Mouse (Mus musculus): ENCODE data around the gene Wdr5.

Gene Wdr5

GRCm38 (mm10) chr2:27514639-27515328, at the start of gene Wdr5:
Wdr5 (plus strand) TSS chr2:27515157.
- peak; percentile 95 for DNase-seq (ENCODE audit: low spot score)

GRCm38 (mm10) chr2:27469292-27469990, 45.5 kb upstream of the Wdr5 start:
- DNase-seq (ENCODE audit: low spot score) = no peak

- DNase-seq (ENCODE audit: low spot score) = no peak
These were observed 45.0 kb upstream of the Wdr5 start for GRCm38 (mm10) chr2:27469991-27470355.

GRCm38 (mm10) chr2:27470535-27470934, 44.4 kb upstream of the Wdr5 start:
- DNase-seq (ENCODE audit: low spot score) = no peak

- DNase-seq (ENCODE audit: low spot score) = no peak
These were observed 43.8 kb upstream of the Wdr5 start for GRCm38 (mm10) chr2:27471170-27471584.

GRCm38 (mm10) chr2:27473061-27473765, 41.7 kb upstream of the Wdr5 start:
- no peak for DNase-seq (ENCODE audit: low spot score)

- no peak for DNase-seq (ENCODE audit: low spot score)
These were observed 41.0 kb upstream of the Wdr5 start for GRCm38 (mm10) chr2:27473911-27474310.

- DNase-seq (ENCODE audit: low spot score) = peak; percentile 57
These were observed 40.1 kb upstream of the Wdr5 start for GRCm38 (mm10) chr2:27474621-27475484.

- peak; percentile 96 for DNase-seq (ENCODE audit: low spot score)
These were observed 39.3 kb upstream of the Wdr5 start for GRCm38 (mm10) chr2:27475495-27476302.

- DNase-seq (ENCODE audit: low spot score) = no peak
These were observed 38.4 kb upstream of the Wdr5 start for GRCm38 (mm10) chr2:27476303-27477192.

- no peak for DNase-seq (ENCODE audit: low spot score)
These were observed 35.1 kb upstream of the Wdr5 start for GRCm38 (mm10) chr2:27479821-27480220.

- DNase-seq (ENCODE audit: low spot score) = no peak
These were observed 34.6 kb upstream of the Wdr5 start for GRCm38 (mm10) chr2:27480367-27480766.

- no peak for DNase-seq (ENCODE audit: low spot score)
These were observed 32.6 kb upstream of the Wdr5 start for GRCm38 (mm10) chr2:27482265-27482861.

GRCm38 (mm10) chr2:27486725-27487124, 28.2 kb upstream of the Wdr5 start:
- DNase-seq (ENCODE audit: low spot score) = no peak

- DNase-seq (ENCODE audit: low spot score) = no peak
These were observed 27.5 kb upstream of the Wdr5 start for GRCm38 (mm10) chr2:27487336-27488049.

GRCm38 (mm10) chr2:27488362-27488761, 26.6 kb upstream of the Wdr5 start:
- no peak for DNase-seq (ENCODE audit: low spot score)

- no peak for DNase-seq (ENCODE audit: low spot score)
These were observed 24.0 kb upstream of the Wdr5 start for GRCm38 (mm10) chr2:27490939-27491338.

- no peak for DNase-seq (ENCODE audit: low spot score)
These were observed 21.0 kb upstream of the Wdr5 start for GRCm38 (mm10) chr2:27493971-27494370.

GRCm38 (mm10) chr2:27496391-27497028, 18.4 kb upstream of the Wdr5 start:
- peak; percentile 69 for DNase-seq (ENCODE audit: low spot score)

Data from retina, embryonic 14.5 days (tissue).